Mouse (Mus musculus) liver, adult 2 months (tissue): ENCODE results near the gene Tlcd2. TPM values are rescaled to one million over a fixed set of nuclear protein-coding genes. Genes with fewer than 3 reads are reported as not detected.

ENCODE experiments used
- DNase-seq: peaks from one replicate; pipeline ENCODE4 v3.0.0-alpha.2; 2011; ENCODE audit warnings: low read depth, low spot score; ENCODE audit errors: extremely low read depth
- H3K27ac ChIP-seq: fragments of 200-500 bp; replicated peaks from 2 replicates; pipeline ENCODE4 v1.5.1; 2012; ENCODE audit warnings: low read depth, mild to moderate bottlenecking, control low read depth, inconsistent platforms, low read length; ENCODE audit not compliant: insufficient read depth
- H3K27me3 ChIP-seq: fragments of 200-500 bp; 2 replicates; pipeline ENCODE4 v1.6.1; 2012; ENCODE audit warnings: mild to moderate bottlenecking, moderate library complexity, low read length, inconsistent platforms; ENCODE audit not compliant: control insufficient read depth, insufficient read depth
- H3K36me3 ChIP-seq: fragments of 200-500 bp; 2 replicates; pipeline ENCODE4 v1.6.1; 2012; ENCODE audit warnings: low read length, inconsistent platforms; ENCODE audit not compliant: control insufficient read depth, insufficient read depth
- H3K4me1 ChIP-seq: fragments of 200-500 bp; 2 replicates; pipeline ENCODE4 v1.6.1; 2011; ENCODE audit warnings: low read length; ENCODE audit not compliant: control insufficient read depth, insufficient read depth
- H3K4me3 ChIP-seq: fragments of 200-500 bp; 2 replicates; pipeline ENCODE4 v1.5.1; 2011; ENCODE audit warnings: low read depth, mild to moderate bottlenecking, control low read depth, low read length, moderate library complexity; ENCODE audit not compliant: insufficient read depth
- H3K79me2 ChIP-seq: fragments of 200-500 bp; 2 replicates; pipeline ENCODE4 v1.6.1; 2012; ENCODE audit warnings: inconsistent platforms, mild to moderate bottlenecking, low read length, moderate library complexity; ENCODE audit not compliant: control insufficient read depth, insufficient read depth
- H3K9ac ChIP-seq: fragments of 200-500 bp; 2 replicates; pipeline ENCODE4 v1.6.1; 2012; ENCODE audit warnings: low read depth, mild to moderate bottlenecking, control low read depth, inconsistent platforms, low read length
- CTCF ChIP-seq: fragments of 200-500 bp; IDR thresholded peaks from 2 replicates; pipeline ENCODE4 v1.5.1; 2011; ENCODE audit warnings: low read depth, low read length, control low read depth
- POLR2A ChIP-seq: fragments of 200-500 bp; IDR thresholded peaks from 2 replicates; pipeline ENCODE4 v1.6.1; 2011; ENCODE audit warnings: low read length, control low read depth; ENCODE audit not compliant: insufficient read depth; ENCODE audit errors: extremely low read depth
- WGBS: fragments of 180-500 bp; shearing (Covaris S2); methylation state at CpG from one replicate; pipeline ENCODE4 v1.1.7; 2018; 5-methylcytosine and 5-hydroxymethylcytosine counted together
- polyA plus RNA-seq: library from polyadenylated mRNA; depleted of rRNA; stranded (reverse); fragments of >200 nt; gene quantifications from 2 replicates; pipeline ENCODE4 v1.2.3, GENCODE M21; 2012
- total RNA-seq: library from RNA; depleted of rRNA; stranded (reverse); fragments of >200 nt; gene quantifications from 2 replicates; pipeline ENCODE4 v1.2.3, GENCODE M21; 2014

Gene Tlcd2
- total and polyA plus RNA-seq, 2 experiments = 237 to 238 TPM

GRCm38 (mm10) chr11:75439951-75440350 lies 21.6 kb upstream of the Tlcd2 start:
- H3K27me3 ChIP-seq = no peaks in the 10 kb centered on the region
- H3K27ac ChIP-seq = peak overlapping the region; percentile 84
- peaks cover 6% of the 10 kb centered on the region; the same call in 1 of the 2 replicates for H3K79me2 ChIP-seq
- H3K36me3 ChIP-seq = peaks cover 22% of the 10 kb centered on the region
- DNase-seq = no peak
- 0 out of 2 replicates have a peak overlapping the region, but pooled peaks have one; percentile 5 for H3K9ac ChIP-seq
- WGBS = 49% methylated on average over 3 of the region's 3 CpGs
- peaks cover 53% of the 10 kb centered on the region for H3K4me1 ChIP-seq
- H3K4me3 ChIP-seq = no peak overlapping the region
- no peak for TF ChIP-seq POLR2A
- no peak for TF ChIP-seq CTCF

- H3K79me2 ChIP-seq = peaks cover 6% of the 10 kb centered on the region; the same call in 1 of the 2 replicates
- H3K27me3 ChIP-seq = no peaks in the 10 kb centered on the region
- H3K36me3 ChIP-seq = peaks cover 14% of the 10 kb centered on the region
- H3K4me1 ChIP-seq = peaks cover 50% of the 10 kb centered on the region
- WGBS = 74% methylated on average over 7 of the region's 7 CpGs
- peak overlapping the region; percentile 94 for H3K27ac ChIP-seq
- H3K4me3 ChIP-seq = no peak overlapping the region
- TF ChIP-seq CTCF (no peak), POLR2A (no peak)
- no peak overlapping the region for H3K9ac ChIP-seq
- DNase-seq = no peak
Measured at GRCm38 (mm10) chr11:75441034-75441433, 20.5 kb upstream of the Tlcd2 start.

DNA sequence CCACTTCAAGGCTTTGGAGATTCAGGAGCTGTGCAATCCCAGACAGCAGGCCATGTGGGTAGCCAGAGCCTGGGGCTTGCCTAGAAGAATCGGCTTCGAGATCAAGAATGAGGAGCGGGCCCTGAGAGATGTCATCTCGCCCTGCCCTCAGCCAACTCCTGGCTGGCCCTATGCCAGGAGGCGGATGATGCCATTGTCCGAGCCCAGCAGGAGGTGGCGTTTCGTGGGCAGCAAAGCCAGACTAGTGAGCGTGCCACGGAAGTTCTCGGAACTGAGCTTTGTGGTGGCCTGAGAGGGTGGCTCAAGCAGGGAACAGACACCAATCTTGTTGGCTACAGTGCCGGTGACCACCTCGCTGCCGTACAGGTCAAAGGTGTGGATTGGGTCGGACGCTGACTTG lies 19.9 kb upstream of the Tlcd2 start:
- peaks cover 11% of the 10 kb centered on the region for H3K36me3 ChIP-seq
- peak overlapping the region; percentile 94 for H3K27ac ChIP-seq
- 24% methylated on average over 16 of the region's 16 CpGs for WGBS
- TF ChIP-seq POLR2A (no peak), CTCF (peak; percentile 36)
- no peaks in the 10 kb centered on the region for H3K27me3 ChIP-seq
- peaks cover 6% of the 10 kb centered on the region; the same call in 1 of the 2 replicates for H3K79me2 ChIP-seq
- H3K4me1 ChIP-seq = peaks cover 48% of the 10 kb centered on the region
- H3K4me3 ChIP-seq = no peak overlapping the region
- H3K9ac ChIP-seq = peak overlapping the region; percentile 34
- peak; percentile 71 for DNase-seq

- peaks cover 16% of the 10 kb centered on the region; the same call in 1 of the 2 replicates for H3K36me3 ChIP-seq
- H3K4me3 ChIP-seq = no peak overlapping the region
- H3K27me3 ChIP-seq = no peaks in the 10 kb centered on the region
- TF ChIP-seq CTCF (peak; percentile 27), POLR2A (0 out of 2 replicates have a peak, but pooled peaks have one; percentile 28)
- H3K9ac ChIP-seq = peak overlapping the region; percentile 65
- WGBS = 16% methylated on average over 8 of the region's 8 CpGs
- peak overlapping the region; percentile 94 for H3K27ac ChIP-seq
- peaks cover 38% of the 10 kb centered on the region for H3K4me1 ChIP-seq
- DNase-seq = peak; percentile 95
- H3K79me2 ChIP-seq = no peaks in the 10 kb centered on the region; the same call in 1 of the 2 replicates
Measured at GRCm38 (mm10) chr11:75443711-75444110, 17.8 kb upstream of the Tlcd2 start.

DNA sequence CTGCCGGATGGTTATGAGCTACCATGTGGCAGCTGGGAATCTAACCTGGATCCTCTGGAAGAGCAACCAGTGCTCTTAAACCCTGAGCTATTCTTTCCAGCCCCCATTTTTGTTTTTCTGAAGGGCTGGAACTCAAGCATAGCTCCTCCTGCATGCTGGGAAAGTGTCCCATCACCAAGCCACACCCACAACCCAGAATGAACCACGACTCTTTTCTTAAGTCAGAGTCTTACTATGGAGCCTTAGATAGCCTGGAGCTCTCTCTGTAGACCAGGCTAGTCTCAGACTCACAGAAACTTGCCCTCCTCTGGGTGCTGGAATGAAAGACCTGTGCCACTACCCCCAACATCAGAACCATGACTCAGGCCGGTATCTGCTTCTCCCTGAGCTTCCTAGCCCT lies 12.9 kb upstream of the Tlcd2 start:
- Histone ChIP-seq H3K4me3 (no peak overlapping the region), H3K27ac (no peak overlapping the region)

DNA sequence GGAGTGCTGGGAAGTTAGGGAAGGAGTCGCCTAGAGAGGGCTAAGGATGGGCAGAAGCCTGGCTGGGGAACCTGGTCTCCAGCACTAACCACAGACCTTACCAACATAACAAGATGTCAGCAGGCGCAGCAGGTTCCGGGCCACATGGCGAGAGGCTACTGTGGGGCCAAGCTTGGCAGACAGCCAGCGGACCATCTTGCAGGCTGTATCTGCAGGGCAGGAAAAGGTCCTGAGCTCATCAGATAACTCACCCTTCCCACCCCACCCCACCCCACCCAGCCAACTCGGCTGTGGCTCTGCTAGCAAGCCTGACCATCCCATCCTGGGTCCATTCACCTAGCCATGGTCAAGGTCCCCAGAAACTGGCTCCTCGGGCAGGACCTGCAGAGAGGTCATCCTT lies 11.8 kb upstream of the Tlcd2 start:
- Histone ChIP-seq H3K36me3 (peaks cover 24% of the 10 kb centered on the region; the same call in 1 of the 2 replicates), H3K79me2 (peaks cover 44% of the 10 kb centered on the region), H3K9ac (no peak overlapping the region), H3K27ac (no peak overlapping the region), H3K4me1 (peaks cover 34% of the 10 kb centered on the region), H3K4me3 (no peak overlapping the region), H3K27me3 (no peaks in the 10 kb centered on the region)
- no peak for TF ChIP-seq CTCF
- TF ChIP-seq POLR2A = no peak
- no peak for DNase-seq
- 68% methylated on average over 7 of the region's 7 CpGs for WGBS

More for the DNA sequence above, 12.9 kb upstream of the Tlcd2 start:
- H3K27me3 ChIP-seq = no peaks in the 10 kb centered on the region
- no peak for DNase-seq
- H3K4me1 ChIP-seq = peaks cover 39% of the 10 kb centered on the region
- H3K9ac ChIP-seq = no peak overlapping the region
- H3K79me2 ChIP-seq = peaks cover 36% of the 10 kb centered on the region
- WGBS = 85% methylated on average over 3 of the region's 3 CpGs
- TF ChIP-seq CTCF (no peak), POLR2A (no peak)
- peaks cover 24% of the 10 kb centered on the region; the same call in 1 of the 2 replicates for H3K36me3 ChIP-seq
